Mouse (Mus musculus): ENCODE measurements around the gene Ovca2.
A peak's percentile ranks its signal among the peaks of the same experiment; 100 is the strongest.

The Ovca2 gene

GRCm38 (mm10) chr11:75152603-75153557 lies 25.8 kb downstream of the Ovca2 start:
- peak in 1 of 2 experiments; percentile 61 for DNase-seq

GRCm38 (mm10) chr11:75150346-75150745 lies 28.3 kb downstream of the Ovca2 start:
- no peak for DNase-seq

GRCm38 (mm10) chr11:75148332-75149035 lies 30.2 kb downstream of the Ovca2 start:
- no peak for DNase-seq

- peak in 1 of 2 experiments; percentile 49 for DNase-seq
Observed at GRCm38 (mm10) chr11:75147846-75148168, 30.8 kb downstream of the Ovca2 start.

- DNase-seq: no peak
Observed at GRCm38 (mm10) chr11:75147106-75147845, 31.4 kb downstream of the Ovca2 start.

GRCm38 (mm10) chr11:75145841-75146240 lies 32.8 kb downstream of the Ovca2 start:
- no peak for DNase-seq

- DNase-seq: no peak
Observed at GRCm38 (mm10) chr11:75142749-75143148, 35.9 kb downstream of the Ovca2 start.

GRCm38 (mm10) chr11:75141913-75142312 lies 36.7 kb downstream of the Ovca2 start:
- no peak for DNase-seq

GRCm38 (mm10) chr11:75141038-75141437 lies 37.6 kb downstream of the Ovca2 start:
- DNase-seq: no peak

- no peak for DNase-seq
Observed at GRCm38 (mm10) chr11:75140431-75140830, 38.2 kb downstream of the Ovca2 start.

- DNase-seq: peak; percentile 80 to 83
Observed at GRCm38 (mm10) chr11:75139122-75139963, 39.3 kb downstream of the Ovca2 start.

GRCm38 (mm10) chr11:75136666-75137398 lies 41.8 kb downstream of the Ovca2 start:
- peak; percentile 74 to 76 for DNase-seq

- DNase-seq: no peak
Observed at GRCm38 (mm10) chr11:75135358-75135757, 43.3 kb downstream of the Ovca2 start.

GRCm38 (mm10) chr11:75134485-75135068 lies 44.1 kb downstream of the Ovca2 start:
- DNase-seq: no peak

GRCm38 (mm10) chr11:75133951-75134350 lies 44.7 kb downstream of the Ovca2 start:
- DNase-seq: peak; percentile 33 to 67

- no peak for DNase-seq
Observed at GRCm38 (mm10) chr11:75133391-75133790, 45.2 kb downstream of the Ovca2 start.

- peak; percentile 78 to 88 for DNase-seq
Observed at GRCm38 (mm10) chr11:75132278-75132677, 46.4 kb downstream of the Ovca2 start.

GRCm38 (mm10) chr11:75131300-75131699 lies 47.3 kb downstream of the Ovca2 start:
- no peak for DNase-seq

GRCm38 (mm10) chr11:75129481-75129880 lies 49.2 kb downstream of the Ovca2 start:
- DNase-seq: no peak

GRCm38 (mm10) chr11:75126384-75126783 lies 52.3 kb downstream of the Ovca2 start:
- DNase-seq: no peak
